Mouse (Mus musculus): ENCODE measurements around the gene Ptprm.

The Ptprm gene

DNA sequence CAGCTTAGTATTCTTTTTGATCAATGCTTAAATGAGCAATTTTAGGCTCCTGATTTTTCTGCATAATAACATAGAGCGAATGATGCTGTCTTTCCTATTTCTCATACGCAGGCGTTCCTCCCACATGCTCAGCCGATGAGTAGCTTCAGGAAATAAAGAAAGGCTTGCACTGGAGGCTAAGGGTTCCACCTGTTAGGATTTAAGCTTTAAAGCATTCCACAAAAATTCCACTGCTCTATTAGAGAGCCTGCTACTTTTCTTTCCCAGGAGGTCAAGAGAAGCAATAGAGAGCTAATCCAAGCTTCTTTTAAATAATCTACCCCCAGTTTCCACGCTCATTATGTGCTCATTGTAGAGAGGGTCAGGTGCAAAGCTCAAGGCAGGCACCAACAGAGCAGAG, 127.3 kb downstream of the Ptprm start:
- DNase-seq (ENCODE audit: low spot score in 2 of 2) = no peak

- DNase-seq (ENCODE audit: low spot score in 2 of 2) = no peak
These were observed 138.9 kb downstream of the Ptprm start for GRCm38 (mm10) chr17:67215326-67215725.

DNA sequence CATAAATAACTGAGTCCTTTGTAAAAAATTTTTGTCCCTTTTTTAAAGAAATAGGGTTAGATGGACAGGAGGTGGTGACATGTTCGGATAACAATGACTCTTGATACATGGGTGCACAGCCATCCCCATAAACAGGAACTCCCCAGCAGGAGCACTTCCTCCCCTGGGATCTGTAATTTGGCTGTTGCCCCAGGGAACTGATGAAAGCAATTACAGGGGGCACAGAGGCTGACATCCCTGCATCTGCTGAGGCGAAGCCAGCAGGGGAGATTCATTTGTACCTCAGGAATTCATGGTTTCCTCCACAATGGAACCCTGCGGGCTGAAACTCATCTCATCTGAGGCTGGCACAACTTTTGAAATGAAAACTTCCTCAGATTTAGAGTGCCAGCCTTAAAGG, 140.5 kb downstream of the Ptprm start:
- DNase-seq (ENCODE audit: low spot score in 2 of 2) = no peak

DNA sequence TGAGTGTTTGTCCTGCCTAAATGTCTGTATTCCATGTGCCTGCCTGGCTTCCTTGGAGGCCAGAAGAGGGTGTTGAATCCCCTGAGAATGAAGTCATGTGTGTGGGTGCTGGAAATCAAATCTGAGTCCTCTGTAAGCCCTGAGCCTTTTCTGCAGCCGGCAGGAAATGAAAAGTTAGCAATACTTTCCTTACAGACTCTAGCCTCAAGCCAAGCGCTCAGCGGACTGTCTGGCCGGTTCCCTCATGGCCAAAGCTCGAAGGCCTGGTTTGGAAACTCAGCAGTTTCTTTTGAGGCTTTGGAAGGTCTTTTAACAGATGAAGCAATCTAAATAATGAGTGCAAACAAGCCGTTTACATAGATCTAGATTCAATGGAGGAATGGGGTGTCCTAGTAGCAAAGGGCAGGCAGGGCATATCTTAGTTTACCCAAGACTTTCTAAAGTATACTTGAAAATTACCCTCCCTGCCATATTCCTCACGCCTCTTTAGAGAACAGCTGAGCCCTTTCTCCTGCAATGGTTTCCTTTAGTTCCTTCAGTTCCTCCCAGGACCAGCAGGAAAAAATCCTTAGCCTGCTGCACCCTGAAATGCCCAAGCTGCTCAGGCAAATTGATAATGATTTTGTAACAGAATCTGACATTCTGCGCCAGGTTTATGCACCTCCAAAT, 144.4 kb downstream of the Ptprm start:
- no peak for DNase-seq (ENCODE audit: low spot score in 2 of 2)

DNA sequence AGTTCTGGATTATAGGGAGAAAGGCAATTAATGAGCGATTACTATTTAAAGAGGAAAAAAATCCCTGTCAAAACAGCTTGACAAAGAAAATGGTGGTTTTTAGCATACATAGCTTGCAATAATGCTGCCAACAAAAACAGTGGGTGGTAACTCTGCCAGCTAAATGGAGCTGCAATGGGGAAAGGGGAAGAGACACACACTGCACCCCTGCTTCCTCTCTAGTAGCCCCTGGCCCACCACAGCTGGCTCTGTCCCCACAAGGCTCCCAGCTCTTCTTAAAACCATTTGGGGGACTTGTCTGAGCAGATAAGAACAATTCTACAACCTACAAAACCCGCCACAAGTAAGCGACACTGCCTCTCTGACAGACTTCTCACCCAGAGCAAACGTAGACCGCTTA, 145.7 kb downstream of the Ptprm start:
- DNase-seq (ENCODE audit: low spot score in 2 of 2) = no peak

DNA sequence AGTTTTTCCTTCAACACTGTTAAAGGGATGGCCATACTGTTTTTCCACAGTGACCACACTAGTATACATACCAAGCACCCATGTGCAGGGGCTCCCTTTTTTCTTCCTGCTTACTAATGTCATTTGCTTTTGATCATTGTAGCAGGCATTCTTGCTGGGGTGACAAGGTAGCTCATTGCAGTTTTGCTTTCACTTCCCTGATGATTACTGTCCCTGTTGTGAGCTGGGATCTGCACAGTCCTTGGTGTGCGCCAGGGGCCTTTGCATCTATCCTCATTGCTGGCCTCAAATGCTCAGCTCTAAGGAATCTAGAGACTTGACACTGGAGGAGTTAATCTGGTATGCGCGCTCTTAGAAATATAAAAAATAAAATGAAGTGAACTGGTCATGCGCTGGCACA, 147.3 kb downstream of the Ptprm start:
- DNase-seq (ENCODE audit: low spot score in 2 of 2) = no peak

DNA sequence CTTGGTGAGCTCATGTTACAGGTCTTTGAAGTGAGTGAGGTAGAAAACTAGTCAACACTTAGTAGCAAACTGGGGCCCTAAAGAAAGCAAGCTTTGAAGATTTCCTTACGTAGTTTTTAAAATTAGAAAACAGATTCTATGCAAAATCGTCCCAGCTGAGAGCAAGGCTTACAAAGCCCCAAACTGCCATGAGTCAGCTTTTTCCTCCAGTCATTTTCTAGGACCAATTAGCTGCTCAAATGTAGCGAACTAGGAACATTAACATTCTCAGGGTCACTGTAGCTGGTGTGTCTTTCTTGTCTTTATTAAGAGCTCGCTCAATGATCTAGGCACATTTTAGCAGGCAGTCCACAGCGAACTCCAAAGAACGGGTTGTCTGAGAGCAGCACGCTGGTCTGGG, 153.1 kb downstream of the Ptprm start:
- no peak for DNase-seq (ENCODE audit: low spot score in 2 of 2)

DNA sequence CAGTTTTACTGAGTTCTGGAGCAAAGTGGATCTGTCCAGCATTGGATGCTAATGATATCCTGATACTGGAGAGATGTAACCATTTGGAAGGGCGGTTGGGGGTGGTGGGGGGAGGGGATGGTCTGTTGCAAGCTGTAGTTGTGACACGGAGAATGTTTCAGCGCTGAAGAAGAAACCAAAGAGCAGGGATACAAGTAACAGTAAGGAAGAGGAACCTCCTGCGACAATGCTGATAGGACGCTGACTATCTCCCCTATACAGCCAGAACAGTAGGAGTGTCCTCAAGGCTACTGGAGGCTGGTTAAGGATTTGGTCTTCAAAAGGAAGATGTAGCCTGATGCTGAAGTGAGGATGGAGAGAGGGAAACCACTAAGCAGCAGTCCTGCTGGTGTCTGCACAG, 160.5 kb downstream of the Ptprm start:
- no peak for DNase-seq (ENCODE audit: low spot score in 2 of 2)

DNA sequence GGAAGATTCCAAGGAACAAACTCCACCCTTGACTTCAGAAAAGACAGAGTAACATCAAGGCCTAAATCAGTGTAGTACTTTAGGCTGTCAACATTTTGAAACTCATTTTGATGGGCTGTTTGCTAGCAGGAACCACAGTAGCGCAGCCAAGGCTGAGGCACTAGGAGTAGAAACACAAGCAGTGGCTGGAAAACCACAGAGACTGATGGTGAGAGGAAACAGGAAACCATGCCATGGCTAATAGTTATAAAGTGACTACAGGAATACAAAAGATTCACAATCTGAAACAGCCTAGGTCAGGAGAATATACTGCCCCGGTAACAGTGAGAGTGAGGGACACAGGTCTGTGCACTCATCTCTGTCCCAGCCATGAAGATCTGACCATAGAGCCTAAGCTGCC, 165.7 kb downstream of the Ptprm start:
- no peak for DNase-seq (ENCODE audit: low spot score in 2 of 2)

GRCm38 (mm10) chr17:67186879-67187278, 167.4 kb downstream of the Ptprm start:
- no peak for DNase-seq (ENCODE audit: low spot score in 2 of 2)

DNA sequence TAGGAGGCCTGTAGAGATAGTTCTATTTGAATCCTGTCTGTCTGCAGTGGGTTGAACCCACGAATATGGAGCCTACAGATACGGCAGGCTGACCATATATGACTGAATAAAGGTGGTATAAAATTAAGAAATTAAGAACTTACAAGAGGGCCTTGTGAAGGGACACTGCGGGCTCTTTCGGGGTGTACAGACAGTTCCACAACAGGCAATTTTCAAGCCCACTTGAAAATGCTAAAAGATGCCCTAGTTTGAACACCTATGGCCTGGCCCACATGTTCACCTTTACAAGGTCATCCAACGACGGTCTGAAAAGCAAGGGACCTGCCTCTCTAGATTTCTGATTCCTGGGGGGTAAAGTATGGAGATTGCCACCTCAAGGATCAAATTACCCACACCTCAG, 168.3 kb downstream of the Ptprm start:
- no peak for DNase-seq (ENCODE audit: low spot score in 2 of 2)

DNA sequence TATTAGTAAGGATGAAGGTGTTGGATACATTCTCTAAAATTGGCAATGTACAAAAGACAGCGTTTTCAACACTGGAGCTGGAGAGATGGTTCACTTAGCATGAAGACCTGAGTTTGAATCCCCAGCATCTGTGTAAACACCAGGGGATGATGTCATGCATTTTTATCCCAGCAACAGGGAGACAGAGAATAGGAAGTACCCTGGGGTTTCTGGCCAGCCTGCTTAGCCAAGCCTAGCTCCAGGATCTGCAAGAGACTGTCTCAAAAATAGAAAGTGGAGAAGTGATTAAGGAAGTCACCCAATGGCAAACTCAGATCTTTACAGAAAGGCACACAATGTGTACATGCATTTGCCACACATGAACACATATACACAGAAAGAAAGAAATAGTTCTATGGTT, 174.8 kb downstream of the Ptprm start:
- no peak for DNase-seq (ENCODE audit: low spot score in 2 of 2)

GRCm38 (mm10) chr17:67178686-67179265, 175.5 kb downstream of the Ptprm start:
- DNase-seq (ENCODE audit: low spot score in 2 of 2) = no peak

- peak; percentile 24 to 25 for DNase-seq (ENCODE audit: low spot score in 2 of 2)
These were observed 178.4 kb downstream of the Ptprm start for GRCm38 (mm10) chr17:67175836-67176235.

GRCm38 (mm10) chr17:67171353-67171752, 182.9 kb downstream of the Ptprm start:
- DNase-seq (ENCODE audit: low spot score in 2 of 2) = no peak

GRCm38 (mm10) chr17:67170696-67171095, 183.6 kb downstream of the Ptprm start:
- DNase-seq (ENCODE audit: low spot score in 2 of 2) = peak in 1 of 2 experiments; percentile 37

GRCm38 (mm10) chr17:67165876-67166275, 188.4 kb downstream of the Ptprm start:
- DNase-seq (ENCODE audit: low spot score in 2 of 2) = peak in 1 of 2 experiments; percentile 17

GRCm38 (mm10) chr17:67159611-67160010, 194.6 kb downstream of the Ptprm start:
- peak in 1 of 2 experiments; percentile 4 for DNase-seq (ENCODE audit: low spot score in 2 of 2)

- no peak for DNase-seq (ENCODE audit: low spot score in 2 of 2)
These were observed 197.0 kb downstream of the Ptprm start for GRCm38 (mm10) chr17:67157089-67157752.

GRCm38 (mm10) chr17:67152218-67152617, 202.0 kb downstream of the Ptprm start:
- DNase-seq (ENCODE audit: low spot score in 2 of 2) = no peak

DNA sequence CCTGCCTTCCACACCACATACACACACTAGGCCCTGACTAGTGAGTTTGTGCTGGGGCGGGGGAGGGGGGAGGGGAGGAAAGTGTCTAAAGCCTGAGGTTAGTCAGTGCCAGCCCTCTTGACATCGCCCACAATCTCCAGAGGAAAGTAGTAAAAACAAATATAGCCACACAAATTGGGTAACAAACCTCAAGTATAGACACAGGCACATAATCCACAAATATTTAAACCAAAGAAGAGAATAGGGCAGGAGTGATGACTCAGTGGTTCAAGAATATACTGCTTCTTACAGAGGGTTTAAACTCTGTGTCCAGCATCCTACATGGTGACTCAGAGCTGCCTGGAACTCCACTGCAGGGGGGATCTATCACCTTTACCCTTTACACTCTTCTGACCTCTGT, 203.8 kb downstream of the Ptprm start:
- no peak for DNase-seq (ENCODE audit: low spot score in 2 of 2)

DNA sequence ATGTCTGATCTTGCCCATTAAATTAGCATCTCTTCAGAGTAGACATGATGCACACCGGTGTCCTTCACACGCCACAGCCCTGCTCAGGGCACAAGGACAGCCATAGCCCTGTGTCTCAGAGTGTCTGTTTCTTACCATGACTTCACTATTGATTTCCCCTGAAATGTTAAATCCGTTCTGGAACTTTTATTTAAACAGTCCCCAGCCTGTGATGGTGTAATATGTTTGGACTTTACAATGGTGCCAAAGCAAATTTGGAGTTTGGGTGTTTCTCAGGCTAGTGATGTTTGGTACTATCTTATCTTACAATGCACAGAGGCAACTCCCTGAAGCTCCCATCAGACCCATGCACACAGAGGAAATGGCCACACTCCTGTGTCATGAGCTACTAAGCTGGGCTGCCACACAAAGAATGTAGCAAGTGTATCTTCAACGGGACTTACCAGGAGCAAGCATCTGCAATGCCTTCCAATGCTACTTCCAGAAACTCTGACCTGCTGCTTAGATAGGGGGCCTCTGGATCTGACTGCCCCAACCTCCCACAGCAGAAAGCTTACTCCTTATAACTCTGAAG, 212.0 kb downstream of the Ptprm start:
- DNase-seq (ENCODE audit: low spot score in 2 of 2) = no peak

- no peak for DNase-seq (ENCODE audit: low spot score in 2 of 2)
These were observed 213.8 kb downstream of the Ptprm start for GRCm38 (mm10) chr17:67140502-67140901.

Measured in urinary bladder, postnatal 36 days (tissue).